Mouse (Mus musculus) cerebellum, adult 2 months (tissue): Measurements from ENCODE around the gene Arrb1. TPM values are rescaled to one million over a fixed set of nuclear protein-coding genes. Genes with fewer than 3 reads are reported as not detected.

Source experiments
- DNase-seq, 2 experiments: peaks; one replicate each; pipeline ENCODE4 v3.0.0; 2021
- H3K27ac ChIP-seq: fragments of 200-500 bp; 2 replicates; pipeline ENCODE4 v1.5.1; 2012; ENCODE audit warnings: low read length, control low read depth, inconsistent platforms; ENCODE audit not compliant: insufficient read depth
- H3K27me3 ChIP-seq: fragments of 200-500 bp; 2 replicates; pipeline ENCODE4 v1.6.1; 2012; ENCODE audit warnings: inconsistent platforms, mild to moderate bottlenecking, low read length, moderate library complexity; ENCODE audit not compliant: control insufficient read depth, insufficient read depth
- H3K4me1 ChIP-seq: fragments of 200-500 bp; 2 replicates; pipeline ENCODE4 v1.6.1; 2011; ENCODE audit warnings: low read length; ENCODE audit not compliant: control insufficient read depth, insufficient read depth
- H3K4me3 ChIP-seq: fragments of 200-500 bp; replicated peaks from 2 replicates; pipeline ENCODE3; 2011; ENCODE audit warnings: mild to moderate bottlenecking, low read depth, low read length, control low read depth; ENCODE audit not compliant: insufficient read depth
- CTCF ChIP-seq: fragments of 200-500 bp; IDR thresholded peaks from 2 replicates; pipeline ENCODE4 v1.5.1; 2011; ENCODE audit warnings: low read depth, mild to moderate bottlenecking, control low read depth, low read length, moderate library complexity, borderline replicate concordance; ENCODE audit not compliant: insufficient read depth
- POLR2A ChIP-seq: fragments of 200-500 bp; IDR thresholded peaks from 2 replicates; pipeline ENCODE4 v1.6.1; 2011; ENCODE audit warnings: low read length, control low read depth, borderline replicate concordance; ENCODE audit not compliant: insufficient read depth
- WGBS: fragments of 180-500 bp; shearing (Covaris S2); methylation state at CpG from one replicate; pipeline ENCODE4 v1.1.7; 2018; 5-methylcytosine and 5-hydroxymethylcytosine counted together
- polyA plus RNA-seq: library from polyadenylated mRNA; depleted of rRNA; stranded (reverse); fragments of >200 nt; gene quantifications from 2 replicates; pipeline ENCODE4 v1.2.3, GENCODE M21; 2012

Gene Arrb1
- polyA plus RNA-seq, 1 experiment: 111 TPM

- Histone ChIP-seq H3K4me3 (no peak overlapping the region), H3K27ac (no peak overlapping the region), H3K4me1 (no peaks in the 10 kb centered on the region), H3K27me3 (no peaks in the 10 kb centered on the region)
- no peak for DNase-seq
- TF ChIP-seq POLR2A (no peak), CTCF (no peak)
- 75% methylated on average over 11 of the region's 11 CpGs for WGBS
These were observed 71.0 kb downstream of the Arrb1 start for GRCm38 (mm10) chr7:99606303-99606702.

- 18% methylated on average over 3 of the region's 3 CpGs for WGBS
- DNase-seq: no peak
- TF ChIP-seq CTCF (no peak), POLR2A (no peak)
- H3K27ac ChIP-seq: no peak overlapping the region
- no peaks in the 10 kb centered on the region for H3K4me1 ChIP-seq
- H3K27me3 ChIP-seq: no peaks in the 10 kb centered on the region
- H3K4me3 ChIP-seq: no peak overlapping the region
These were observed 71.5 kb downstream of the Arrb1 start for GRCm38 (mm10) chr7:99606766-99607165.

GRCm38 (mm10) chr7:99607632-99608031 is 72.4 kb downstream of the Arrb1 start:
- WGBS: 86% methylated on average over 2 of the region's 2 CpGs
- Histone ChIP-seq H3K27me3 (no peaks in the 10 kb centered on the region), H3K4me1 (no peaks in the 10 kb centered on the region), H3K27ac (no peak overlapping the region), H3K4me3 (no peak overlapping the region)
- TF ChIP-seq POLR2A (no peak), CTCF (no peak)
- DNase-seq: no peak

- Histone ChIP-seq H3K27me3 (no peaks in the 10 kb centered on the region), H3K4me3 (no peak overlapping the region), H3K27ac (no peak overlapping the region), H3K4me1 (no peaks in the 10 kb centered on the region)
- TF ChIP-seq POLR2A (no peak), CTCF (no peak)
- no peak for DNase-seq
- WGBS: 80% methylated on average over 2 of the region's 2 CpGs
These were observed 83.0 kb downstream of the Arrb1 start for GRCm38 (mm10) chr7:99618264-99618663.

- WGBS: 2% methylated on average over 3 of the region's 3 CpGs
- no peak overlapping the region for H3K4me3 ChIP-seq
- peak; percentile 50 to 52 for DNase-seq
These were observed 83.6 kb downstream of the Arrb1 start for GRCm38 (mm10) chr7:99618860-99619259.

GRCm38 (mm10) chr7:99625722-99626375 is 90.6 kb downstream of the Arrb1 start:
- no peaks in the 10 kb centered on the region for H3K4me1 ChIP-seq
- H3K4me3 ChIP-seq: peak overlapping the region; percentile 24
- 1% methylated on average over 81 of the region's 81 CpGs for WGBS
- H3K27ac ChIP-seq: no peak overlapping the region
- TF ChIP-seq POLR2A (no peak), CTCF (peak; percentile 69)
- peaks cover 3% of the 10 kb centered on the region; the same call in 1 of the 2 replicates for H3K27me3 ChIP-seq
- peak; percentile 69 to 75 for DNase-seq

More at GRCm38 (mm10) chr7:99618860-99619259, 83.6 kb downstream of the Arrb1 start:
- TF ChIP-seq POLR2A (no peak), CTCF (peak; percentile 78)
- Histone ChIP-seq H3K27me3 (no peaks in the 10 kb centered on the region), H3K4me1 (no peaks in the 10 kb centered on the region), H3K27ac (no peak overlapping the region)

- Histone ChIP-seq H3K4me1 (no peaks in the 10 kb centered on the region), H3K4me3 (peak within 1 kb of the TSS; percentile 24), H3K27me3 (peaks cover 3% of the 10 kb centered on the region; the same call in 1 of the 2 replicates), H3K27ac (no peak within 1 kb of the TSS)
- under 1% methylated on average over 83 of the region's 83 CpGs for WGBS
- TF ChIP-seq CTCF: no peak
- no peak for TF ChIP-seq POLR2A
- DNase-seq: peak; percentile 21 to 30
These were observed 91.4 kb downstream of the Arrb1 start, which contains the start of gene Tpbgl for GRCm38 (mm10) chr7:99626376-99627270. TSS of gene Tpbgl (minus strand) at chr7:99627103.
